Mouse (Mus musculus) megakaryocyte progenitor cell, adult 5-6 weeks (primary cell): ENCODE results near the gene Exoc7. TPM values are rescaled to one million over a fixed set of nuclear protein-coding genes. Genes with fewer than 3 reads are reported as not detected.

Experiments
- ATAC-seq: replicated peaks from 2 replicates; pipeline ENCODE4 v1.8.0; 2016; ENCODE audit warnings: mild to moderate bottlenecking, moderate TSS enrichment, inconsistent platforms; ENCODE audit not compliant: poor library complexity
- total RNA-seq, 2 experiments: library from RNA; stranded (forward) in 1 of 2; stranded (reverse) in 1 of 2; fragments of 157-497, 149-512 nt in 1 of 2; fragments of 200-1000 nt in 1 of 2; gene quantifications; 2 replicates each; pipeline versions ENCODE4 v1.2.3 to v1.2.4; 2015 to 2017

Exoc7 gene
- total RNA-seq, 2 experiments from 2014 or later, result 22.1 to 29.1 TPM

- peak; percentile 50; the same call in 1 of the 2 replicates for ATAC-seq
These were observed 59.4 kb downstream of the Exoc7 start for GRCm38 (mm10) chr11:116247502-116248222.

- ATAC-seq, result no peak
These were observed 61.4 kb downstream of the Exoc7 start for GRCm38 (mm10) chr11:116245616-116246015.

DNA sequence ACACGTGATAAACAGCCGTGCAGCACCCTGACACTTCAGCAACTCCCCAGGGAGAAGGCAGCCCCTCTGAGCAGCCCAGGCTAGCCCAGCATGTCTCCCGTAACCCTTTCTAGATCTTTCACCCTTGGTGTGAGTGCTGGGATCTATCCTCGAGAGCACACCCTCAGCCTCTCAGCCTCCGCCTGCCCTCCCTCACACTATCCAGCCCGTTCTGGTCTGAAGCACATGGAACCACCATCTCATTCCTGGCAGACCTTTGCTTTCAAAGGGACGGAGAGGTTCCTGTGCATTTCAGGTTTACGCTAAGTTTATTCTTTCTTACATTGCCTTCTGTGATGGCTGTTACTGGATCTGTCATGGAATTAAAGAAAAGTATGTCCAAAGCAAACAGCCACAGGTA is 62.5 kb downstream of the Exoc7 start:
- ATAC-seq, result no peak

DNA sequence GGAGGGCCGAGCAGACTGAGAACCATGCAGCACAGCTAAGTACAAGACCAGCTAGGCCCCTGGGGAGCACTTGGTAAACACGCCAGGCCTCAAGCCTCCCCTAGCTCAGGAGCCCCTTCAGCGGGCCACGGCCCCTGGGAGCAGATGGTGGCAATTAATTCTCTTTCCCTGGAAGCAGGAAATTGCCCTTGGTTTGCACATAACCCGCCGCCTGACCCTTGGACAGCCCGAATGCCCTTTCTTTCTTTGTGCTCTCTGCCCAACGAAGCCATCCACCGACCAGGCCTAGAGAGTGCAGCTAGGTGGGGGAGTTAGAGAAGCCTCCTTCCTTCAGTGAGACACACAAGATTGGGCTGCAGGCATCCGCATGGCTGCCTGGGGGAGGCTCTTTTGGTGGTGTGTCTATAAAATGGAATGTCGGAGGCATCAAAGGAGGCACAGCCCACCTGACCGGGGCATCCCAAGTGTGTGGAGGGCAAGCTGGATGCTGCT is 65.2 kb downstream of the Exoc7 start:
- no peak for ATAC-seq

GRCm38 (mm10) chr11:116239797-116240196 is 67.2 kb downstream of the Exoc7 start:
- no peak for ATAC-seq

Other genes with a start within 250 kb of the Exoc7 start
- 13.6 and 15.8 TPM in 2 replicates for gene Unc13d, start 229.3 kb downstream of the Exoc7 start, total RNA-seq (2015)
- 15.5 and 26.1 TPM in 2 replicates for gene Unc13d, start 229.3 kb downstream of the Exoc7 start, total RNA-seq (2017)
- 42.4 and 56.5 TPM in 2 replicates for gene Wbp2, start 220.2 kb downstream of the Exoc7 start, total RNA-seq (2015)
- 15.6 and 22.8 TPM in 2 replicates for gene Wbp2, start 220.2 kb downstream of the Exoc7 start, total RNA-seq (2017)
- gene Trim47, start 180.0 kb downstream of the Exoc7 start, total RNA-seq (2015), result 0.59 and 1.9 TPM in 2 replicates
- gene Trim47, start 180.0 kb downstream of the Exoc7 start, total RNA-seq (2017), result 1.0 and 1.3 TPM in 2 replicates
- 13.8 and 16.2 TPM in 2 replicates for gene Trim65, start 176.1 kb downstream of the Exoc7 start, total RNA-seq (2015)
- 6.2 and 7.7 TPM in 2 replicates for gene Trim65, start 176.1 kb downstream of the Exoc7 start, total RNA-seq (2017)
- gene Mrpl38, start 168.4 kb downstream of the Exoc7 start, total RNA-seq (2015), result 38.2 and 47.0 TPM in 2 replicates
- gene Mrpl38, start 168.4 kb downstream of the Exoc7 start, total RNA-seq (2017), result 24.0 and 24.9 TPM in 2 replicates
- 9.6 and 10.0 TPM in 2 replicates for gene Fbf1, start 139.1 kb downstream of the Exoc7 start, total RNA-seq (2015)
- gene Fbf1, start 139.1 kb downstream of the Exoc7 start, total RNA-seq (2017), result 14.2 and 23.8 TPM in 2 replicates
- 63.8 and 66.9 TPM in 2 replicates for gene Ten1, start 108.4 kb downstream of the Exoc7 start, total RNA-seq (2015)
- gene Ten1, start 108.4 kb downstream of the Exoc7 start, total RNA-seq (2017), result 21.4 and 41.1 TPM in 2 replicates
- 16.2 and 17.0 TPM in 2 replicates for gene Acox1, start 108.2 kb downstream of the Exoc7 start, total RNA-seq (2015)
- 15.6 and 15.9 TPM in 2 replicates for gene Acox1, start 108.2 kb downstream of the Exoc7 start, total RNA-seq (2017)
- gene Evpl, start 69.2 kb downstream of the Exoc7 start, total RNA-seq (2015), result 0.05 and 0.24 TPM in 2 replicates
- 1.2 and 2.0 TPM in 2 replicates for gene Evpl, start 69.2 kb downstream of the Exoc7 start, total RNA-seq (2017)
- gene Srp68, start 33.0 kb downstream of the Exoc7 start, total RNA-seq (2015), result 59.1 and 65.6 TPM in 2 replicates
- gene Srp68, start 33.0 kb downstream of the Exoc7 start, total RNA-seq (2017), result 63.1 and 67.3 TPM in 2 replicates
- gene Galr2, start 26.3 kb downstream of the Exoc7 start, total RNA-seq (2015), result not detected in 2 replicates
- gene Galr2, start 26.3 kb downstream of the Exoc7 start, total RNA-seq (2017), result not detected in 2 replicates
- not detected in 2 replicates for gene Foxj1, start 28.2 kb upstream of the Exoc7 start, total RNA-seq (2015)
- not detected in 2 replicates for gene Foxj1, start 28.2 kb upstream of the Exoc7 start, total RNA-seq (2017)
- gene Rnf157, start 105.8 kb upstream of the Exoc7 start, total RNA-seq (2015), result 7.1 and 7.6 TPM in 2 replicates
- gene Rnf157, start 105.8 kb upstream of the Exoc7 start, total RNA-seq (2017), result 5.5 and 7.6 TPM in 2 replicates
- gene Ubald2, start 126.9 kb upstream of the Exoc7 start, total RNA-seq (2015), result 74.1 and 75.9 TPM in 2 replicates
- 71.7 and 76.0 TPM in 2 replicates for gene Ubald2, start 126.9 kb upstream of the Exoc7 start, total RNA-seq (2017)
- gene Qrich2, start 159.0 kb upstream of the Exoc7 start, total RNA-seq (2015), result not detected in 2 replicates
- 0.07 TPM in 1 of 2 replicates, not detected in the other for gene Qrich2, start 159.0 kb upstream of the Exoc7 start, total RNA-seq (2017)
- gene Prpsap1, start 187.0 kb upstream of the Exoc7 start, total RNA-seq (2015), result 46.9 and 49.3 TPM in 2 replicates
- gene Prpsap1, start 187.0 kb upstream of the Exoc7 start, total RNA-seq (2017), result 27.9 and 33.0 TPM in 2 replicates
- gene Sphk1, start 223.7 kb upstream of the Exoc7 start, total RNA-seq (2015), result 7.6 and 15.5 TPM in 2 replicates
- gene Sphk1, start 223.7 kb upstream of the Exoc7 start, total RNA-seq (2017), result 6.7 and 26.1 TPM in 2 replicates